Mouse (Mus musculus) myocyte (in vitro differentiated cells): ENCODE results near the gene Bglap. TPM values are rescaled to one million over a fixed set of nuclear protein-coding genes. Genes with fewer than 3 reads are reported as not detected.
A peak's percentile ranks its signal among the peaks of the same experiment; 100 is the strongest.

Experiments used
- H3K27me3 ChIP-seq: one replicate; pipeline ENCODE4 v1.6.1; 2011; ENCODE audit not compliant: control insufficient read depth, insufficient read depth, insufficient read length
- H3K36me3 ChIP-seq: one replicate; pipeline ENCODE4 v1.6.1; 2011; ENCODE audit not compliant: control insufficient read depth, insufficient read depth
- H3K4me2 ChIP-seq: one replicate; pipeline ENCODE4 v1.6.1; 2011; ENCODE audit warnings: low read depth, control low read depth
- H3K4me3 ChIP-seq: one replicate; pipeline ENCODE4 v1.5.1; 2011; ENCODE audit warnings: mild to moderate bottlenecking, control low read depth, moderate library complexity
- H3K79me2 ChIP-seq: one replicate; pipeline ENCODE4 v1.6.1; 2011; ENCODE audit not compliant: control insufficient read depth, insufficient read depth
- H3ac ChIP-seq: one replicate; pipeline ENCODE4 v1.6.1; 2011; ENCODE audit not compliant: control insufficient read depth, insufficient read length
- CEBPB ChIP-seq: IDR thresholded peaks from 2 replicates; pipeline ENCODE4 v1.6.1; 2011; ENCODE audit warnings: mild to moderate bottlenecking, moderate library complexity; ENCODE audit not compliant: poor library complexity, insufficient read depth, severe bottlenecking
- E2F4 ChIP-seq: IDR thresholded peaks from one replicate; pipeline ENCODE4 v1.6.1; 2011; ENCODE audit warnings: mild to moderate bottlenecking, control low read depth, moderate library complexity; ENCODE audit not compliant: insufficient read depth
- MAX ChIP-seq: IDR thresholded peaks from one replicate; pipeline ENCODE4 v1.6.1; 2011; ENCODE audit warnings: low read depth, mild to moderate bottlenecking, control low read depth
- MYOD1 ChIP-seq, 3 experiments: IDR thresholded peaks; one replicate each; pipeline ENCODE4 v1.6.1; 2011; ENCODE audit warnings: control low read depth in 2 of 3, low read depth in 2 of 3, mild to moderate bottlenecking in 2 of 3, moderate library complexity in 1 of 3; ENCODE audit not compliant: insufficient read length in 2 of 3, control insufficient read depth in 1 of 3
- MYOG ChIP-seq, 3 experiments: IDR thresholded peaks; one replicate each; pipeline ENCODE4 v1.6.1; 2011; ENCODE audit warnings: control low read depth in 2 of 3, low read depth in 2 of 3, mild to moderate bottlenecking in 2 of 3; ENCODE audit not compliant: insufficient read length in 2 of 3, control insufficient read depth in 1 of 3, insufficient read depth in 1 of 3
- POLR2A ChIP-seq: IDR thresholded peaks from one replicate; pipeline ENCODE4 v1.6.1; 2011; ENCODE audit warnings: low read depth, mild to moderate bottlenecking, control low read depth, moderate library complexity; ENCODE audit not compliant: insufficient read length
- POLR2AphosphoS2 ChIP-seq: IDR thresholded peaks from one replicate; pipeline ENCODE4 v1.6.1; 2011; ENCODE audit warnings: low read depth, control low read depth; ENCODE audit not compliant: insufficient read length
- REST ChIP-seq: IDR thresholded peaks from one replicate; pipeline ENCODE4 v1.6.1; 2011; ENCODE audit warnings: mild to moderate bottlenecking, control low read depth, moderate library complexity; ENCODE audit not compliant: insufficient read depth, insufficient read length
- SRF ChIP-seq: IDR thresholded peaks from one replicate; pipeline ENCODE4 v1.6.1; 2011; ENCODE audit warnings: low read depth; ENCODE audit not compliant: control insufficient read depth, insufficient read length
- TCF12 ChIP-seq: IDR thresholded peaks from one replicate; pipeline ENCODE4 v1.6.1; 2011; ENCODE audit warnings: mild to moderate bottlenecking, control low read depth; ENCODE audit not compliant: poor library complexity, insufficient read depth, severe bottlenecking
- TCF3 ChIP-seq: IDR thresholded peaks from one replicate; pipeline ENCODE4 v1.6.1; 2011; ENCODE audit warnings: low read depth, control low read depth; ENCODE audit not compliant: insufficient read length
- USF1 ChIP-seq: IDR thresholded peaks from one replicate; pipeline ENCODE4 v1.6.1; 2011; ENCODE audit warnings: low read depth, mild to moderate bottlenecking, control low read depth, moderate library complexity
- polyA plus RNA-seq: library from polyadenylated mRNA; unstranded; fragments of >200 nt; fragmentation: generic; extraction: Trizol; gene quantifications from one replicate; pipeline ENCODE4 v1.2.1, GENCODE M21; 2012; ENCODE audit warnings: missing spikeins

Gene Bglap
- polyA plus RNA-seq, 1 experiment: 0.34 TPM

GRCm38 (mm10) chr3:88424605-88425329 is 40.5 kb upstream of the Bglap start, which contains the start of gene Slc25a44:
Gene Slc25a44 (minus strand): TSS chr3:88425139.
- TF ChIP-seq CEBPB (no peak), TCF12 (no peak), REST (no peak), USF1 (peak; percentile 81), POLR2A (peak; percentile 86), E2F4 (no peak), SRF (peak; percentile 62), POLR2AphosphoS2 (peak; percentile 85), MYOD1 (IDR thresholded peaks at IDR 0.05; ENCODE audit: control insufficient read depth in 1 of 3, insufficient read length in 2 of 3, low read depth in 2 of 3) (no peak), MAX (no peak), MYOG (IDR thresholded peaks at IDR 0.05; ENCODE audit: control insufficient read depth in 1 of 3, insufficient read depth in 1 of 3, insufficient read length in 2 of 3, low read depth in 2 of 3) (no peak), TCF3 (no peak)
- H3K27me3 ChIP-seq: no peaks in the 10 kb centered on the region
- peak within 1 kb of the TSS; percentile 76 for H3K4me3 ChIP-seq
- H3ac ChIP-seq: peak within 1 kb of the TSS; percentile 3
- H3K79me2 ChIP-seq: peaks cover 28% of the 10 kb centered on the region
- H3K36me3 ChIP-seq: peaks cover 2% of the 10 kb centered on the region
- H3K4me2 ChIP-seq: peak within 1 kb of the TSS; percentile 97

GRCm38 (mm10) chr3:88422020-88422720 is 37.9 kb upstream of the Bglap start:
- Histone ChIP-seq H3ac (no peak overlapping the region), H3K4me2 (no peak overlapping the region), H3K27me3 (no peaks in the 10 kb centered on the region), H3K36me3 (peaks cover 8% of the 10 kb centered on the region), H3K4me3 (no peak overlapping the region), H3K79me2 (peaks cover 28% of the 10 kb centered on the region)
- TF ChIP-seq MYOG (IDR thresholded peaks at IDR 0.05; ENCODE audit: control insufficient read depth in 1 of 3, insufficient read depth in 1 of 3, insufficient read length in 2 of 3, low read depth in 2 of 3): no peak
- no peak for TF ChIP-seq MAX
- TF ChIP-seq CEBPB: no peak

GRCm38 (mm10) chr3:88420771-88421170 is 36.5 kb upstream of the Bglap start:
- Histone ChIP-seq H3K4me2 (no peak overlapping the region), H3K27me3 (no peaks in the 10 kb centered on the region), H3K79me2 (peaks cover 28% of the 10 kb centered on the region), H3K4me3 (no peak overlapping the region), H3K36me3 (peaks cover 8% of the 10 kb centered on the region), H3ac (no peak overlapping the region)
- TF ChIP-seq TCF3 (no peak), USF1 (no peak), E2F4 (no peak), MYOD1 (IDR thresholded peaks at IDR 0.05; ENCODE audit: control insufficient read depth in 1 of 3, insufficient read length in 2 of 3, low read depth in 2 of 3) (no peak), MYOG (IDR thresholded peaks at IDR 0.05; ENCODE audit: control insufficient read depth in 1 of 3, insufficient read depth in 1 of 3, insufficient read length in 2 of 3, low read depth in 2 of 3) (no peak), POLR2A (no peak), CEBPB (no peak), MAX (no peak), POLR2AphosphoS2 (no peak), SRF (no peak), TCF12 (no peak), REST (no peak)

GRCm38 (mm10) chr3:88418016-88418415 is 33.8 kb upstream of the Bglap start:
- TF ChIP-seq MYOD1 (IDR thresholded peaks at IDR 0.05; ENCODE audit: control insufficient read depth in 1 of 3, insufficient read length in 2 of 3, low read depth in 2 of 3) (no peak), CEBPB (no peak), MAX (no peak), REST (no peak), TCF12 (no peak), POLR2A (no peak), SRF (no peak)
- H3K27me3 ChIP-seq: no peaks in the 10 kb centered on the region
- H3K4me2 ChIP-seq: no peak overlapping the region
- H3K4me3 ChIP-seq: no peak overlapping the region
- H3K79me2 ChIP-seq: peaks cover 10% of the 10 kb centered on the region
- H3K36me3 ChIP-seq: peaks cover 12% of the 10 kb centered on the region
- no peak overlapping the region for H3ac ChIP-seq

- Histone ChIP-seq H3K4me3 (no peak overlapping the region), H3K4me2 (no peak overlapping the region), H3K36me3 (peaks cover 12% of the 10 kb centered on the region), H3K79me2 (no peaks in the 10 kb centered on the region), H3ac (no peak overlapping the region), H3K27me3 (no peaks in the 10 kb centered on the region)
- TF ChIP-seq REST: no peak
- TF ChIP-seq POLR2A: no peak
- TF ChIP-seq SRF: no peak
- no peak for TF ChIP-seq MYOG (IDR thresholded peaks at IDR 0.05; ENCODE audit: control insufficient read depth in 1 of 3, insufficient read depth in 1 of 3, insufficient read length in 2 of 3, low read depth in 2 of 3)
- TF ChIP-seq USF1: no peak
- no peak for TF ChIP-seq TCF12
- no peak for TF ChIP-seq MYOD1 (IDR thresholded peaks at IDR 0.05; ENCODE audit: control insufficient read depth in 1 of 3, insufficient read length in 2 of 3, low read depth in 2 of 3)
- TF ChIP-seq TCF3: no peak
- TF ChIP-seq POLR2AphosphoS2: no peak
- no peak for TF ChIP-seq E2F4
- TF ChIP-seq MAX: no peak
- TF ChIP-seq CEBPB: no peak
These were observed 31.4 kb upstream of the Bglap start for GRCm38 (mm10) chr3:88415668-88416067.
